Mouse (Mus musculus): ENCODE results near the gene Tbc1d23.
A peak's percentile ranks its signal among the peaks of the same experiment; 100 is the strongest.
"Not testable (repeated sequence)": the region's sequence is repeated elsewhere in the genome, so short reads cannot be mapped to it uniquely, and the experiment has no call there.

Gene Tbc1d23

DNA sequence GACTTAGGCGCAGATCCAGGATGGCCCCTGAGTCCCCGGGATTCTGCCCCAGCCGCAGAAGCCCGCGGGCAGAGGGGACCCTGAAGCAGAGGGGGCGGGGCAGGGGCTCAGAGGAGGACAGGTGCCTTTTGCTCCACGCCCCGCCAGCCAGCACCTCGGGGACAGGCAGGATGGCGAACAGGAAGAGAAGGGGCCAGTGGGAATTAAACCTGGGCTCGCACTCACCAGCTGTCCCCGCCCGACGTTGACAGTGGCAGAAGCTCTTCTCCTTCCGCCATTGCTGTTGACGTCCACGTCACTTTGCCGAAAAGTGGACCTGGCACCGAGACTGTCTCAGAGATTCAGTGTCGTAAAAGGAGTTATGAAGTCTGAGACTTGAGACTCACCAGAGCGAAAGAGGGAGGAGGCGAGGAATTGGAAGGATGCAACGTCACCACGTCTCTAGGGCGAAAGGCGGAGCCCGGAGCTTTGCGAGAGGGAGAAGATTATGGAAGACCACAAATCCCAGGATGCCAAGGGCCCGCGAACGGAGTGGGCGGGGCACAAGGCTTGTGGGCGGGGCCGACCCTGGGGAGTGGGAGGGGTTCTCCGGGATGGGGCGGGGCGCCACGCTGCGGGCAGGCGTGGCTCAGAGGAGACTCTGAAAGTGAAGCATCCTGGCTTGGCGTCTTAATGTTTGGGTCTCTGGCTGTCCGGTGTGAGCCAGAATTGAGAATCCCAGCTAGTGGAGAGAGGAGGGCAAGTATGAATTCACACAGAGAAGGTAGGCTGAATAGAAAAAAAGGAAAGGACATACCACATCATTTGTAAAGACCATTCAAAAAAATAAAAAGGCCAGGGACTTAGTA, at the start of gene Tbc1d23:
Gene Tbc1d23, minus strand, starts transcription at position 416 of the 848 bp plus-strand sequence.
- DNase-seq (ENCODE audit: low read depth, low spot score) = peak; percentile 100

DNA sequence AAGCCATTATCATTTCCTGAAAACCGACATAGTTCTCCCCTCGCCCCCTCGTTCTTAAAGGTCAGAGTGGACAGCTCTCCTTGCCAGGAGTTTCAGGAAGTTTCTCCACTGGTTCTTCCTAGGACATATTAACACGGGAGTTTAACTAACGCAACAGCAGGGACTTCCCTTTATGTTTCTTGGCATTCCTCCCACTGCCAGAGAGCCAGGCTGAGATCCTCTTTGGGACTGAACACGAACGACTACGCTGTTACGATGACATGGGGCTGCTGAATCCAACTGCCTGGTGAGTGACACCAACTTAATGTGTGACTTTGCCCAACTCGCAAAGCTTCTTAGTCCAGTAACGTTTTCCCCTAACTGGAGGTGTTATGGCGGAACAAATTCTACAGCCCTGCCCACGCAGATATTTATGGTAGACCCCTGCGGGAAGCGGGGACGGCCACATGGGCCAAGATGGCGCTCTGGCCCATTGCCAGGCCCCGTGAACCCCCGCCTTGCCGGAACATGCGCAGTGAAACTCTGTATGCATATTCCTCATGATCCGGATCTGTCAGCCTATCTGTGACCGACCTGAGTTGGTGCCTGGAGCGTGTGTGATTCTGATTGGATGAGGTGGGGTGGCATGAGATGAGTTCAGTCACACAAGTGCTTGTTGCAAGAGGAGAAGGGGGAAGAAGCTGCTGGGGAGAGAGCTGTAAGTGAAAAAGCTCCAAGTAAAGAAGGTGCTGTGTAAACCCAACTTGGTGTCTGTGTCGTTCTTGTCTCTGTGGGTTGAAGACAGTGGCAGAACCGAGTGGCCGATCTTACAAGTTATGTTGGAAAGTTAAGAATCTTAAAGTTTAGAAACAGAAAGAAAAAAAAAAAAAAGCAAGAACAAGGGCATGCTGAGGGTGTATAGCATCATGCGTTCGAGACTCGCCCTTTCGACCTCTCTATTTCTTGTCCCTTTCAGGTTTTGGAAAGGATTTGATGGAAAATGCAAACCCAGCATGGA, 49.2 kb upstream of the Tbc1d23 start:
- DNase-seq (ENCODE audit: low read depth, low spot score) = peak; percentile 95

DNA sequence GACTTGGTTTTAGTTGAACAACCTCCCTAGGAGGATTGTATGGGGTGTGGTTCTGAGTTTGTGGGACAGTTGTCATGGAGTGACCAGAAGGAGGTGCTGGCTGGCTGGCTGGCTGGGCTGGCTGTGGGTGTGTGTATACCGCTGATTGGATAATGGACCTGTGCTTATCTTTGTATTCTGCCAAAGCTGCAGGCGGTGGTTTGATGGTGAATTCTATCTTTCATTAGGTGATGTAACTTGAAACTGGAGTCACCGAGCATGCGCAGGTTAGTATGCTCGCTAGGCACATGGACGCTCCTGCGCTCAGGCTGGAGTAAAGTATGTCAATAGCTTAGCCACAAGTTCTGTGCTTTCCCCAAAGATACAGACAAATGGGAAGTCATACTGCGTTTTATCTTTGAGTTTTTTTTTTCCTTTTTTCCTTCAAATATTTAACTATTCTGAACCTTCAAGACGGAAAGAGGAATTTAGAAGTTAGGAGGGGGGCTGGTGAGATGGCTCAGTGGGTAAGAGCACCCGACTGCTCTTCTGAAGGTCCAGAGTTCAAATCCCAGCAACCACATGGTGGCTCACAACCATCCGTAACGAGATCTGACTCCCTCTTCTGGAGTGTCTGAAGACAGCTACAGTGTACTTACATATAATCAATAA, 47.8 kb upstream of the Tbc1d23 start:
- peak; percentile 31 for DNase-seq (ENCODE audit: low read depth, low spot score)

DNA sequence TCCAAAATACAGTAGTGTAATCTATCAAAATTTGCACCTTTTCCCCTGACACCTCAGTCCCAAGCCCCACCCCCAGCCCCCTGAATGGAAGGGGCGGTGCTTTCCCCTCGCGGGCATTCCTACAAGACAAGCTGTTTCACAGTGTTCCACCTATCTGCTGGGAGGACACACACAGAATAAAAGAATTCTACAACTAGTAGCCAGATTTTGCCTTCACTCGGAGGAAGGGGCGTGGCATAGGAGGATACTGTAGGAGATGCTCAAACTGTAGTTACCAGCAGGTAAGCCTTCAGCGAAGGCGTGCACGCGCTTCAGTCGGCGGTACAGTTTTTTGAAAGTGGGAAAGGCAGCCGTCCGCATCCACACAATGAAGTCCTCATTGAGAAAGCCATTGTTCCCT, 38.4 kb upstream of the Tbc1d23 start:
- peak; percentile 73 for DNase-seq (ENCODE audit: low read depth, low spot score)

DNA sequence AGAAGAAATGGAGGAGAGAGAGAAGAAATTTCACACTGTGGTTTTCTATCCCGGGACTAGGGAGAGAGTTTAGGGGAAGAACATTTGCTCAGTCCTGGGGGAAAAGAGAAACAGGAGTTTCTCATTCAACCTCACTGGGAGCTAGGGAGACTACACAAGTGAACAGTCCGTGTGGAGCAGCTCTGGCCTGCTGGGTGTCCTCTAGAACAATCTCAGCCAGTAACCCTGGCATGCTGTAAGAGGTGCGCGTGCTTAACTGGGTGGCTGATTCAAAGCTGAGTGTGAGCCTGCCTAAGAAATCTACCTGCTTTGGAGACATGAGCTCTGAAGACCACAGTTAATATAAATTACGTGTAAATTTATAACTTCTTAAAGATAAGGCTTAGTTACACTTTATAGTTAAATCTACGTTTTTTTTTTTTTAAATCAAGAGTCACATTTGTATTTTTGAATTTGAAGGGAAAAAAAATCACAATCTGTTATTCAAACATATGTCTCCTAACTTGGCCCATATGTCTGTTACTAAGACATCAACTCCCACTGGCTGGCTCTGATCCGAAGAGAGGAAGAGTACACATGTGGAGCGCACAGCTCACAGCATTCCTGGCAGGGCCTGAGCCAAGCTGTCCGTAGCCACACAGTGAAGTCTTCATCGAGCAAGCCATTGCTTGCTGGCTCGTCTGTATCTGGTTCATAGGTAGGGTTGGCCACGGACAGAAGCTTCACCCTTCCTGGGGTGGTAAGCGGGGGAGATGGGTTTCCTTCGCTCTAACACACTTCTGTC, 36.9 kb upstream of the Tbc1d23 start:
- DNase-seq (ENCODE audit: low read depth, low spot score) = no peak

DNA sequence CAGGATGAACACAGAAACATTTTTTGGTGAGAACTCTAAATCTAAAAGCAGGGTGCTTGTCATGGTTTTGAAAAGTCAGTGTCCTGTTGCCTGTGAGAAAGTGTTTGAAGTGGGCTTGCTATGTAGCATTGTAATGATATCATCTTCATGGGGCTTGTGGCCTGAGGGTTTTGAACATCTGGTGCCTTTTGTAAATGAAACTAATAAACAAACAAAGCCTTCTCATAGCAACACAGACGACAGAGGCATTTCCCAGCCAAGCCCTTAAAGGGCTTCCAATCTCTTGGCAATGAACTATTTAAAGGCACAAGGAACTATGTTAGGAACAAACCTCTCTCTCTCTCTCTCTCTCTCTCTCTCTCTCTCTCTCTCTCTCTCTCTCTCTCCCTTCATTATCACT, 35.8 kb upstream of the Tbc1d23 start:
- no peak for DNase-seq (ENCODE audit: low read depth, low spot score)

DNA sequence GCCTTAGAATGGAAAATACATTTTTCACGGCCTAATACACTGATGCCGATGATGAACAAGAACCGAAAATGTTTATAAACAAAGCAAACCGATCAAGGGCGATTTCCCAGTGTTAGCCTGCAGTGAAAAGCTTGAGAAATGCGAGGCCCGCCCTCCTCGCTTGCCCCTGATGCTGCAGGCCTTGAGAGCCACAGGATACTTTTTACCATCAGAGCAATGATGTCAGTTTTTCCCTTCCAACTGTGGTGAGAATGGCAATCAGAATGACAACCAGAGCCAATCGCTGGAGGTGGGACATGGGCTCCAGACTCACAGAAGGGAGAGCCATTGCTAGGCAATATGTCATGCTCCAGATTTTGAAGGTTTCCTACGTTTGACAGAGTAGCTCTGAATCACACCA, 28.8 kb upstream of the Tbc1d23 start:
- peak; percentile 45 for DNase-seq (ENCODE audit: low read depth, low spot score)

DNA sequence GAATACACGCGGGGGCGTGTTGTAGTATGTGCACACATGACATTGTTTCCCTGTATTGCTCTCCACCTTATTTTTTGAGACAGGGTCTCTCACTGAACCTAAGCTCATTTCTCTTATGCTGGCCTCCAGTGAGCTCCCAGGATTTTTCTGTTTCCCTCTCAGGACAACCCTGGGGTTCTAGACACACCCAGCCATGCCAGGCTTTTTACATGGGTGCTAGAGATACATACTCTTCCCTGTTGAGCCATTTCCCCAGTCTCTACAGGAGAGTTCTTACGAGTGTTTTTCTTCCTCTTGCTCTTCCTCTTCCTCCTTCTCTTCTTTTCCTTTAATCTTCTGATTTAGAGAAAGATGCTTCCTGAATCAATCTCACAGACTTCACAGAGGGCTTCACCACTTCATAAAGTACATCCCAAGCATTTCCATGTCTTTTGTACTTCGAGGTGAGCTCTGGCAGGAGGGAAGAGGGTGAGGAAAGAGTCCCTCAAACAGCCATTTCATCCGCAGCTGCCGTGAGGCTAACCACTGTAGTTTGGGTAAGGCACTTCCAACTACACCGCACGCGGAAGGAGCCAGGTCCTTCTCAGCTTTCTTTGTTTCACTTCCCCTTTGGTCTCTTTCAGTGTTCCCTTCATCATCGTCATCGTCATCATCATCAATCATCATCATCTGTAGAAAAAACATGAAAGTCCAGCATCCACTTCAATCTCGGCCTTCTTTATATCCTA, 28.2 kb upstream of the Tbc1d23 start:
- no peak for DNase-seq (ENCODE audit: low read depth, low spot score)

DNA sequence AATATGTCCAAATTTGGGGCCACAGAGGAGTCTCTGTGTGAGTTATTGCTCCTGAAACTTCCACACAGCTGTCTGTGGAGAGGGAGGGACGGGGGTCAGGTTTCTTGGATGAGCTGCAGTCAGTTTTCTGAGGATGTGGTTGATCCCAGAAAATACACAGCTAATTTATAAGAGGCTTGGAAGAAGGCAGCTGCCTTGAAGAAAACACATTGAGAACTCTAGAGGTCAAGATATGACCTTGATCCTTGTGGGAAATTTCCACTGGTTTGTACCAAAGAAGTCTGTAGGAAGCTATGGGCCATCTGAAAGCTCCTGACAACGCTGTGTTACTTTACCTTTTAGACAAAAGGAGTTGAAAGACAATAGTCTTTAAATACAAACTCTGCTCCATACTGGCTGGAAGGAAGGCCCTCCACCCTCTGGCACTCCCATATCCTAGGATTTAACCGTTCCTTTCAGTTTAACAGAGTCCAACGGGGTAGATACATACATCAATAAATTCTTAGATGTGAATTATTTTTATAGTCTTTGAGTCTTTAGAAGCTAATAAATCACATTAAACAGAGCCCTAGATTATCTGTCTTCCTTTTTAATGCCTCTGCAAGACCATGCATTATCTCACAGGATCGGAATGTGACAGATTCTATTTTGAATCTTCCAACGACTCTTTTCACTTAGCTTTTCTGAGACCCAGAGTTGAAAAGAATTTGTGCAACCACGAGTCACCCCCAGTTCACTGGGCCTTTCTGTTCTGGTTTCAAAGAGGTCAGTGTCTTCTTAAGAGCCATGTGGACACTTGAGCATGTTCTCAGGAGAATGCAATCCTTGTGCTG, 20.5 kb upstream of the Tbc1d23 start:
- peak; percentile 83 for DNase-seq (ENCODE audit: low read depth, low spot score)

DNA sequence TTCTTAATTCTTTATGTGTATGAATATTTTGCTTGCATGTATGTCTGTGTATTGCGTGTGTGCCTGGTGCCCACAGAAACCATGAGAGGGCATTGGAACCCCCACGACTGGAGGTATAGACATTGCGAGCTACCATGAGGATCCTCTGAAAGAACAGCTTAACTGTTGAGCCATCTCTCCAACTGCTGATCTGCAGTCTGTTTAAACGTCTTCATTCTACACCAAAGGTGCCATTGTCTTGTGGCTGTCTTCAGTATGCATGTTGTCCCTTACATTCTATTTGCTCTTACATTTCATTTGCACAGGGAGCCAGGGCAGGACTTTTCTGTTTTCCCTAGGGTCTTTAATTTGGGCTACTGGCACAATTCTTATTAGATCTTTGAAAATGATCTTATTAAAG, 19.7 kb upstream of the Tbc1d23 start:
- DNase-seq (ENCODE audit: low read depth, low spot score) = no peak

DNA sequence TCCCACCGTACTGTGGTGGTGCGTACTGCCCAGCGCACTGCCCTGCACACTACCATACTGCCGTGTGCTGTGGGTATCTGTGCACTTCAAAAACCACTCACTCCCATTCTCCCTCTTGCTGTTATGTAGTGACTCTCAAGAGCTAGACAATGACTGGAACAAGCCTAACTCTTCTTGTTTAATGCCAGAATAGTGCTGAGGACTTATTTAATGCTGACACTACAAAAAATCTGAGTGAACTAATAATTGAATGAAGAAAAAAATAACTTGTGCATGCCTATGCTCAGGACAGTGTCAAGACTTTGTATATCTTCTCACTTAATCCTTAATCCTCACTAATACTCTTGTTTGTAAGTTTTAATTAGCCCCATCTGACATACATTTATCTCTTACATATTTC, 16.2 kb upstream of the Tbc1d23 start:
- DNase-seq (ENCODE audit: low read depth, low spot score) = no peak

DNA sequence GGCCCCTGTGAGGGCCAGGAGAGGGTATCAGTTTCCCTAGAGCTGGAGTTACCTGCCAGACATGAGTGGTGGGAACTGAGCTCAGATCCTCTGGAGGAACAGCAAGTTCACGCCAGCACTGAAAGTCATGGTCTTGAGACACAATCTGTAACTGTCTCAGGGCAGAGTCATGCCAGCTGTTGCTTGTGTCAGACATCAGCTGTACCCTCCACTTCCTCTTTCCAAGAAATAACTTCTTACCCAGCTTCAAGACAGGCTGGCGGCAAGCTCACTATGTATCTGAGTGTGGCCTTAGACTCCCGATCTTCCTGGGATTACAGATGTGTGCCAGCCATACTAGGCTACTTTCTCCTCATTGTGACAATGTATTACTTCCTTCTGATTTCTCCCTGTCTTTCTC, 15.3 kb upstream of the Tbc1d23 start:
- DNase-seq (ENCODE audit: low read depth, low spot score) = no peak

DNA sequence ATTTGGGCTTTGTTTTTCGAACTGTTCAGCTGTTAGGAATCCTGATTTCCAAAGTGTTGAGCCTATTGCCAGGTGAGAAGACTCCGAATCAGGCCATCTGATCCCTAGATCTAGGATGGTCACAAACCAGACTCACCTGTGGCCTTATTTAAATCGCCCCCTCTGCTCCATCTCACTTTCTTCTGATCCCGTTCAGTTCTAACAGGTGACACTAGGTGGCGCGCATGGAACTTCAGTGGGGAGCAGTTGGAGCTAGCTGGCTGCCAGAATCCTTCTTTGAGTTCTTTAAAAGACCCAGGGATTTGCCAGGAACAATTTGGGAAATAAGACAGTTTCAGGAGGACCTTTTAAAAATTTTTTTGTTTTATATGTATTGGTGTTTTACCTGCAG, 12.5 kb upstream of the Tbc1d23 start:
- peak; percentile 92 for DNase-seq (ENCODE audit: low read depth, low spot score)

DNA sequence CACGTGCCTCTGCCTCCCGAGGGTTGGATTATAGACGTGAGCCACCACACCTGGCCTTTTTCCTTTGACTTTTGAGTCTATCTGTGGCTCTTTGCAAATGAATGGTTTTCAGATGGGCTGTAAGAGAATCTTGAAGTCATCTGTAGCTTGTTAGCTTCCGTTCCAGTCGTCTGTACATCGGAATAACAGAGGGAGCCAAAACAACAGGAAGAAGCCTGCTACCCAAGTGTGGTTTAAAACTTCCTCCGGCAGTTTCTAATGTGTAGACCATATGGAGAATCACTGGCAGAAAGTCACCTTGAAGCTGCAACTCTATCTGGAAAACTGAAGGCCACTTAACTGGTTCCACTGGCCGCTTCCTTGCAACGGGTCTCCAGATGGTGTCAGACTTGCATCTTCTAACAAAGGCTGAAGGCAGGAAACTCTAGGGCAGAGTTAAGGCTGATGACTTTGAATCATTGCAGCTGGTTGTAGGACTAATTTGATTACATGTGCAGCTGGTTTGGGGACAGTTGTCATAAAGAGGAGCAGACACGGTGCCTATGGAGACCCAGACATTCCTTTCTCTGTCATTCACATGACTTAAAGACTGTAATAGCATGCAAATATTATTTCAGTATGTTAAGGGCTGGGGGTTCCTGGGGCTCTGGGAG, 12.0 kb upstream of the Tbc1d23 start:
- DNase-seq (ENCODE audit: low read depth, low spot score) = peak; percentile 98

DNA sequence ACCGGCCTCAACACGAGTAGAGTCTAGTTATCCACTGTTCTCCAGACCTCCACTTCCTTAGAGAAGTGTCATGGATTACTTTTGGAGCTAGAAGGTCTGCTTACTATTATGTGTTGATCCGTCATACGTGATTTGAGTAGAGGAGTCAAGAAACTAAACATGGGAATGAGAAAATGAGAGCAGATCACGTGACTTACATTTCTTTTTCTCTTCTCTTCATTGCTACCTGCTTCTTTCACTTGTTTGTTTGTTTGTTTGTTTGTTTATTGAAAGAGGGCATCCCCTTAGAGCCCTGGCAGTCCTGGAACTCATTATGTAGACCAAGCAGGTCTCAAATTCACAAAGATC, 11.5 kb upstream of the Tbc1d23 start:
- peak; percentile 48 for DNase-seq (ENCODE audit: low read depth, low spot score)

DNA sequence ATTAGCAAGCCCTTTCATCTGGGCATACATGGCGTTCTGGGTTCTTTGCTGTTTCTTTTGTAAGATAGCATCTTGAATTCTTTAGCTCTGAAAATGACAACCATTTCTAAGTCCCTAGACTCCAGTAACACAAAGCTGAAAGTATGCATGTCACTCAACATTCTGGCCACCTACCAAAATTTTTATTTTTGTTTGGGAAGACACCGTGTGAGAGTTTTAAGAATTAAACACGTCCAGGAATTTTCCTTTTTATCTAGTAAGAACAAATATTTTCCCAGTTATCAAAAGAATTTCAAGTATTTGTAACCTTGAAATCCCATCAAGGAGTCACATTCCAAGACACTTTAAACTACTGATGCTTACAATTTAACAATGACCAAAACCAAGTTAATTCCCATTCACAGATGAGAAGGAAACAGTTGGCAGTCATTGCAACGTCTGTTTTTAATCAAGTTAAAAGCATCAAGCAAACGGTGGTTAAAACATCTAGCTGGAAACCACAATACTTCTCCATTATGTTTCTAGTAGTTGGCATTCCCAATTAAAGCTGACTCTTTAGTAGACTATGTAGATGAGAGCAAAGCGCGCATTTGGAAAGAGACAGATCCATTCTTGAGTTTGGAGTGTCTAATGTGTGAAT, 4.7 kb upstream of the Tbc1d23 start:
- DNase-seq (ENCODE audit: low read depth, low spot score) = peak; percentile 31

DNA sequence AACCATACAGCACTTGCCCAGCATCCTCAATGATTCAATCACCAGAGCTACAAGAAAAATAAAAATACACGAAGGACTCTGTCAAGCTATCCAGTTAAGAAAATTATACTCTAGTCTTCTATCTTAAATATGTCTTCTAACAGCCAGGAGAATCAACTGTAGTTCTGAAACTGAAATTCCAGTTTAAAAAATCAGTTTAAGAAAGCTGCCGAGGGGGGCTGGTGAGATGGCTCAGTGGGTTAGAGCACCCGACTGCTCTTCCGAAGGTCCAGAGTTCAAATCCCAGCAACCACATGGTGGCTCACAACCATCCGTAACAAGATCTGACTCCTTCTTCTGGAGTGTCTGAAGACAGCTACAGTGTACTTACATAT, 620 bp upstream of the Tbc1d23 start:
- DNase-seq (ENCODE audit: low read depth, low spot score) = not testable (repeated sequence)

DNA sequence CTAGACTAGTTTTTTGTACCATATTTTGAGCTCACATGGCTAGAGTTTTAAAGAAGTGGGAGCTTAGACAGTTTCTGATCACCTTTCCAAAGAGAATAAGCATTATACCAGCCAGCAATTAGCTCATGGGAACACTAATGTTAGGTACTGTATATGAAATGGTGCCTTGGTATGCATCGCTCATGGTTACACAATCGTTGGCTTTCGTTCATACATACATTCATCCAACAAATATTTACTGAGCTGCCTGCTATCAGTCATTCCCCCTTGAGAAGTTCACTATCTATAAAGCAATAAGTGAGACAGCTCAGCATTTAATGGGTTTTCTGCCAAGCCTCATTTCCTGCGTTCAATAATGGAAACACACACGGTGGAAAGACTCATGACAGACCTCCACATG, 4.9 kb downstream of the Tbc1d23 start:
- DNase-seq (ENCODE audit: low read depth, low spot score) = no peak

DNA sequence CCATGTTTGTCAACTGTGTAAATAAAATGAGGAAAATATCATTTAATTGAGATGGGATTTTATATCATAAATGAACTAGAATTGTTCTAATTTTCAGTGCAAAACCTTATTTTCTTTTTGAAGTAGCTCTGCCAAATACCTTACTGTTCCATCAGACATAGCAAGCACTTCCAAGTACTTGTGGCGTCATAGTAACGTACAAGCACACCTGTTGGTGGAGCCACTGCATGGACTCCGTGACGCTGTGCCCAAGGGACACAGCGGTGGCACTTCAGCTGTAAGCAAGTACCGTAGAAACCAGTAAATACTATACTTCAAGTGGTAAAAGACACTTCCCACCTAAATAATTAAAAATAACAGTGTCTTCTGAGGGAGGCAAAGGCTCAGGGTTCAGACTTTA, 10.9 kb downstream of the Tbc1d23 start:
- no peak for DNase-seq (ENCODE audit: low read depth, low spot score)

Data from R1 (cell line).